Mouse (Mus musculus) left cerebral cortex, postnatal 25 days (tissue): ENCODE results near the gene Nrxn2. TPM values are rescaled to one million over a fixed set of nuclear protein-coding genes. Genes with fewer than 3 reads are reported as not detected.

Experiments used
- DNase-seq, 2 experiments: peaks; one replicate each; pipeline ENCODE4 v3.0.0; 2022; ENCODE audit warnings: low spot score in 2 of 2, mixed read lengths in 1 of 2
- intact Hi-C: fragments of 180-260 bp; cut with DNase I; formaldehyde crosslinking; loops from one replicate; pipeline ENCODE4 v1.15.1; 2025
- total RNA-seq, 2 experiments: library from RNA; stranded (reverse); gene quantifications; 2 replicates each; pipeline ENCODE4 v1.2.3; 2021

The Nrxn2 gene
- total RNA-seq: 100 to 1,000 TPM; 627 to 654 TPM

DNA sequence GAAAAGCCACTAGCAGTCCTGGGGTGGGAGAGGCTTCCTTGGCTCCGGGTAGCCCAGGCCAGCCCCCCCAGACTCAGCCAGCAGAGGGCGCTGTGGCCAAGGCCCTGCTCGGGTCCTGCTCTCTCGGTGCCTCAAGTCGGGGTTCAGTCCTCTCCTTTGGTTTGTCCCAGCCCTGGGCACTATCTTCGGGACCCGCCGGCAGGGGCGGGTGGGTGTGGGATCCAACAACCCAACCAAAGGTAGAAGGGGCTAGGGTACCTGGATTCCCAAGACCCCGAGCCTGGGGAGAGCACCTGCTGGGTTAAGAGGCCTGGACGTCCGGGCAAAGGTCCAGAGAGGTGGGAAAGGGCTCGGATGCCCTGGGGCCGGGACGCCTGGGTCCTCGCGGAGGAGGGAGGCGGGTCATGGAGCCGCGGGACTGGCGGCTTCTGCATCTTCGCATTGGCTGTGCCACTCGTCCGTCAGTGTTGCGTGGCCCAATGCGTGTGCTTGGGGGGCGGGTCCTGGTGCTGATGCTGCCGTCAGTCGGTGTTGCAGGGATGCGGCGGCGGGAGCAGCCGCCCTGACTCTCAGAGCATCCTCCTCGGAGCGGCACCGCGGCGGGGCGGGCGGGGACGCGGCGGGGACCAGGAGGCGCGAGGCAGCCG lies at the start of gene Nrxn2:
Nrxn2 (plus strand) TSS at position 499 of the 647 bp plus-strand sequence.
- DNase-seq: peak; percentile 94 to 97
- intact Hi-C loops: loop anchor here (1.0 to 5.0 kb wide), 3 partner anchors 34 to 46 kb away; no protein-coding TSS in a partner anchor

DNA sequence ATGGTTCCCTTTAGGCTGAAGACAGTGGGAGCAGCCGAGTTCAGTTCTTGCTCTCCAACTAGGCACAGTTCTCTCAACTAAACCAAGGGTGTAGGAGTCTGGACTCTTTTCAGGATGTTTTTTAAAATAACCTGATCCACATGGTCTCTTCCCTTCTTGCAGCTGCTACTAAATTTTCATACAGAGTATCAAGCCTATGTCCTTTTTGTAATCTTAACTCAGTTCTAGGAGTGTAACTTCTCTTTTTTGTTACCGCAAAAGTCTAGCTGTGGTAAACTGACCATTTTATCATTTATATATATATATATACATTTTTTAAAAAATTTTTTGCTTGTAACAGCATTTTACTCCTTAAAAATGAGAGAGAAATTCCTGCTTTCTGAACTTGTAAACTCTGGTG lies 48.4 kb upstream of the Nrxn2 start:
- intact Hi-C loops: loop anchor here (5.0 kb wide), 1 partner anchor 47 kb away; the partner anchor contains the start of gene Nrxn2
- DNase-seq: peak in 1 of 2 experiments; percentile 46

- intact Hi-C loops: loop anchor here (5.0 kb wide), 1 partner anchor 45 kb away; the partner anchor contains the start of gene Nrxn2
These were observed 46.1 kb upstream of the Nrxn2 start for GRCm38 (mm10) chr19:6372433-6372832.

GRCm38 (mm10) chr19:6373539-6374400 lies 44.8 kb upstream of the Nrxn2 start:
- intact Hi-C loops: loop anchor here (5.0 kb wide), 1 partner anchor 44 kb away; the partner anchor contains the start of gene Nrxn2
- peak; percentile 72 to 74 for DNase-seq

More at GRCm38 (mm10) chr19:6372433-6372832, 46.1 kb upstream of the Nrxn2 start:
- DNase-seq: no peak

GRCm38 (mm10) chr19:6374571-6374970 lies 44.0 kb upstream of the Nrxn2 start:
- intact Hi-C loops: loop anchor here (5.0 kb wide), 1 partner anchor 43 kb away; the partner anchor contains the start of gene Nrxn2
- DNase-seq: no peak

GRCm38 (mm10) chr19:6375423-6376254 lies 42.9 kb upstream of the Nrxn2 start:
- intact Hi-C loops: no loop called here
- DNase-seq: no peak

DNA sequence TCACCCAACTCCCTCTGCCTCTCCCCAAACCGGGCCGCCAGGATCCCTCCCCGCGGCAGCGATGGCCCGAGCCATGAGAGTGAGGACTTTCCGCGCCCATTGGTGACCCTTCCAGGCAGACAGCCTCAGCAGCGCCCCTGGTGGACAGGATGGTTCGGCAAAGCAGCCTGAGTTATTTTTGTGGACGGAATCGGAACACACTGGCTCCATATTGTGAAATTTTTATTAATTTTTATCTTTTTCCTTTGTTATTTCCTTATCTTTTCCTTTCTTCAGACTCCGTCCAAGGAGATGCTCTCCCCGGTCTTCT lies 42.3 kb upstream of the Nrxn2 start:
- DNase-seq: no peak
- intact Hi-C loops: no loop called here

DNA sequence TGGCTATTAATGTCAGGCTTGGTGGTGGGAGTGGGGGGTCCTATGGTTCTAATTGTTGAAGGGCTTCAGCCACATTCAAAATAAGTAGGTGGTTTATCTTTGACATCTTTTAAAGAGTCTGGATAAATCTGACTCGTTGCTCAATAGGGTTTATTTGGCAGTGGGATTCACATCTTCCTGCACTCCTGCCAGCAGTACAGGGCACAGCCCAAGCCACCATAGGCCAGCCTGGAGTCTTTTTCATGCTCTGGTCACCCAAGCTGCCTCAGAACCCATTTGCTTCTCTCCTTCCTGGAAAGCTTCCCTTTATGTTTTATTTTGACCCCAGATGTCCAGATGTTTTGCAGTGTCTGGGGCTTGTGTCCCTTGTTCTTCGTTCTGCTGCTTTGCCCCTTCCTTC lies 41.9 kb upstream of the Nrxn2 start:
- no peak for DNase-seq
- intact Hi-C loops: no loop called here

DNA sequence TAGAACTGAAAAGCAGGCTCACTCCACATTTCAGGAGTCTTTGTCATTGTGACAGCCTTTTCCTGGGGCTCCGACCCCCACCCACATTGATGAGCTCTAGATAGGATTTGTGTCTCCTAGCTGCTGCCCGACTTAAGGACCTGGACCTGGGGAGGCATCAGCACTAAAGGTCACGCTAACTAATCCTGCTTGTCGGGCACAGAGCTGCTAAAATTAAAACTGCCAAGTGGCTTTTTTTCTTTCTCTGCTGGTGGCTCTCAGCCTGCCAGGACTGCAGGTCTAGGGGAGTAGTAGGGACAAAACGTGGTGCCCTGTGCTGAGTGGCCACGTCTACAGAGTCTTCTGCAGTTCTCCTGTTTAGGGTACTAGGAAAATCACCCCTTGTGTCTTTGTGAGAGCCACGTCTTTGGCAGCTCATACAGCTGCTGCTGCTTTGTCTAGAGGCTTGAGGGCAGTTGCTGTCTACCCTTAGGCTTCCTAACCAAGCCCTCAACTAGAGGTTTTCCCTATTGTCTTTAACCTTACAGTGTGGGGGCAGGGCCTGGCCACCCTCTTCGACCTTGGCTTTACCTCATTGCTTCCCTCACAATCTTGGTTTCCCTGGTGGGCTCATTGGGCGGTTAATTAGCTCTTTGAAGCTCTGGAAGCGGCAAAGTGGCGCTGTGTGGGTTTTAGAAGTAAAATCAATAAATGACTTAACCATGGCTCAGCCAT lies 41.0 kb upstream of the Nrxn2 start:
- intact Hi-C loops: no loop called here
- no peak for DNase-seq

GRCm38 (mm10) chr19:6380411-6381166 lies 37.9 kb upstream of the Nrxn2 start:
- DNase-seq: no peak
- intact Hi-C loops: no loop called here

DNA sequence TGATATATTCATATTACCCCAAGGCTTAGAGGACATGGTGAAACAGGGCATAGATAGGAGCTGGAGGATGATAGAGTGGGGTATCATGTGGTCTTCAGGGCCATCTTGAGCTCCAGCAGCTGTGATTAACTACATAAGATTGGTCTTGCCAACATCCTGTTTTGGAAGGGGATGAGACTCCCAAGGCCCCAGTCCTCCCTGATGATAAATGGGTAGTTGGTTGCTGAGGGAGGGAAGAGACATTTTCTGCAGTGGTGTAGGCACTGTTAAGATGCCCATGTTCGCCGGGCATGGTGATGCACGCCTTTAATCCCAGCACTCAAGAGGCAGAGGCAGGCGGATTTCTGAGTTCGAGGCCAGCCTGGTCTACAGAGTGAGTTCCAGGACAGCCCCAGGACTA lies 37.3 kb upstream of the Nrxn2 start:
- intact Hi-C loops: no loop called here
- DNase-seq: no peak

DNA sequence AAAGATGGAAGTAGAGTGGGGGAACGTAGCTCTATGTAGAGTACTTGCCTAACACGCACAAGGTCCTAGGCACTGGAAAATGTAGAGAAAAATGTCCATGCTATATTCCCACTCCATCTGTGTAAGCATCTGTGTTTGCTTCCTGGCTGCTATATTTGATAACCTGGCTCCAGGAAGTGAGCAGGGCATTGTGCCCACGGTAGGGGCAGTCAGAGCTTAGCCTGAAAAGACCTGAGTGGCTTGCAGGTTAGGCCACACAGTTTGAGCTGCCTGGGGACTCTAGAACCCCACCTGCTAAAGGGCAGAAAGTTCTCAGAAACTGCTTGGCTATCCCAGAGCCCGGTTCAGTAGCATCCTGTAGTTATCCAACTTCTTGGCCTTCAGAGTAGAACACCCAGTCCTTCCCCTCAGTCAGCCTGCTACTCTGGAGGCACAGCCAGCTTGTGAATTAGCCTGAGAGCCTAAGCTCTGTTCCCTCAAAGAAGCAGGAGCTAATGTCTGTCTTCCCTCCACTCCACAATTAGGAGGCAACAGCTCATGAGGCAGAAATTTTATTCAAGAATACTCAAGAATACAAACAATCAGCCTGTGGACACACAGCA lies 36.1 kb upstream of the Nrxn2 start:
- intact Hi-C loops: no loop called here
- DNase-seq: no peak

DNA sequence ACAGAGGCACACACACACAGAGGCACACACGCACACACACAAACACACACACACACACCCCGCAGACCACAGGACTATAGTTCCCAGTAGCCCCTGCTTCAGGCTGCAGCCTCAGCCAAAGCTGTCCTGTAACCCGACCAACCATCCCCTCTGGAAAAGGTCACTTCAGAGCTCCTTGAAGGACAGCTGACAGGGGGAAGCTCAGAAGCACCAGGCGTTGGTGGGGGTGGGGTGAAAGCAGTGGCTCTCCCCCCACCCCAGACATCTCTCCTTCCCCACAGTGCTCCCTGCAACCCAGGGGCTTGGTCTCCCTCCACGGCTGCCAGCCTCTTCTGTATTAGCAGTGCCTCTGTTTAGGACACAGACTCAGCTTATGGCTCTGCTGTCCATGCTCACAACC lies 35.1 kb upstream of the Nrxn2 start:
- DNase-seq: no peak
- intact Hi-C loops: no loop called here

DNA sequence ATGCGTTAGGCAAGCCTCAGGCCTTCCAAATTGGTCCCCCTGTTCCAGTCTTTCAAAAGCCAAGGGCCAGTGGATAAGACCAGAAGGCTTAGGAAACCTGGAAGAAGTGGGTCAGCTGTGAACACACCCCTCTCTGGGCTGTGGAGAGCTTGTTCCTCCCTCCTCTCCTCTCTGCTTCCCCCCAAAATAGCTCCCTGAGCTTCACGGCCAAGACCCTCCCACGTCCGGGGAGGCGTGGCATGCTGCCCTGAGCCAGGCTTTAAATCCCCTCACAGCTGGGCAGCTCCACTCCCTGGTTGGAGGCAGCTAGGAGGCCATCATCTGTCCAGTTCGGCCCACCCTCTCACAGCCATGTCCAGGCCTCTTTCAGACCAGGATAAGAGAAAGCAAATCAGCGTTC lies 34.4 kb upstream of the Nrxn2 start, which contains the start of gene Pygm:
Pygm (plus strand) TSS at position 272 of the 400 bp plus-strand sequence.
- DNase-seq: peak; percentile 42 to 83
- intact Hi-C loops: no loop called here

GRCm38 (mm10) chr19:6384954-6385353 lies 33.6 kb upstream of the Nrxn2 start:
- intact Hi-C loops: no loop called here
- no peak for DNase-seq

DNA sequence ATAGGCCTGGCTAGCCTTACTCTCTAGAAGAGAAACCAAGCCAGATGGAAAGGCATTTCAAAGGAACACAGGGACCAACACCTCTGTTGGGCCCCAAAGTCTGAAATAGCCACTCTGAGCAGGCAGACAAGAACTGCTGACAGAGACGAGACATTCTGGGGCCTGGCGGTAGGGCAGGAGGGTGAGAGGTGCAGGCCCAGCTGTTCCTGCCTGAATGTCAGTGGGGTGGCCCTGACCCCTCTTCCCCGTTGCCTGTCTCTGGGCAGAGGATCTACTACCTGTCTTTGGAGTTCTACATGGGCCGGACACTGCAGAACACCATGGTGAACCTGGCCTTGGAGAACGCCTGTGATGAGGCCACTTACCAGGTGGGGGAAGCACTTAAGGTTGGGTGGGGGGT lies 33.1 kb upstream of the Nrxn2 start:
- no peak for DNase-seq
- intact Hi-C loops: no loop called here

- intact Hi-C loops: no loop called here
- no peak for DNase-seq
These were observed 32.7 kb upstream of the Nrxn2 start for GRCm38 (mm10) chr19:6385821-6386220.

DNA sequence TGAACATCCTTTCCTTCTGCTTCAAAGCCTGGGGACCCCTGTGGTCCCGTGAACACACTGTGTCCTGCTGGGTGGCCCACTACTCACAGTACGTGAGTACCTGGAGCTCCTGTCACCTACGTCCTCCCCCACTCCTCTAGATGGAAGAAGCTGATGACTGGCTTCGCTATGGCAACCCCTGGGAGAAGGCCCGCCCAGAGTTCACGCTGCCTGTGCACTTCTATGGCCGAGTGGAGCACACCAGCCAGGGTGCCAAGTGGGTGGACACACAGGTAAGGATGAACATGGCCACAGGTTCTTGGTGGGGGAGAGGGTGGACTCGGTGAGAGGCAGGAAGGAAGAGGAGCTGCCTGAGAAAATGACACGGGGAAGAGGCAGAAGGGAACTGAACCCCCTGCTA lies 32.3 kb upstream of the Nrxn2 start:
- no peak for DNase-seq
- intact Hi-C loops: no loop called here
